Mouse (Mus musculus) limb, embryonic 14.5 days (tissue): ENCODE results near the gene Nhej1. TPM values are rescaled to one million over a fixed set of nuclear protein-coding genes. Genes with fewer than 3 reads are reported as not detected.

ENCODE experiments used
- ATAC-seq: fragments of 200-750 bp; cut with Nextera tagmentation; 2 replicates; pipeline ENCODE4 v1.8.0; 2017; ENCODE audit warnings: low read depth, moderate number of reproducible peaks, moderate TSS enrichment; ENCODE audit not compliant: low FRiP score
- DNase-seq: peaks from one replicate; pipeline ENCODE4 v3.0.0-alpha.2; 2015; ENCODE audit warnings: low spot score
- H3K27ac ChIP-seq: fragments of 300-500 bp; sonication (generic); replicated peaks from 2 replicates; pipeline ENCODE4 v1.5.1; 2014; ENCODE audit warnings: low read depth, mild to moderate bottlenecking, low read length, moderate library complexity, mixed read lengths
- H3K27me3 ChIP-seq: fragments of 300-500 bp; sonication (generic); 2 replicates; pipeline ENCODE4 v1.6.1; 2014; ENCODE audit warnings: low read length, mixed read lengths; ENCODE audit not compliant: control insufficient read depth, insufficient read depth
- H3K36me3 ChIP-seq: fragments of 300-500 bp; sonication (generic); 2 replicates; pipeline ENCODE4 v1.6.1; 2014; ENCODE audit warnings: mild to moderate bottlenecking, low read length, moderate library complexity, mixed read lengths; ENCODE audit not compliant: control insufficient read depth, insufficient read depth
- H3K4me1 ChIP-seq: fragments of 300-500 bp; sonication (generic); 2 replicates; pipeline ENCODE4 v1.6.1; 2014; ENCODE audit warnings: antibody characterized with exemption, low read length, mixed read lengths; ENCODE audit not compliant: control insufficient read depth, insufficient read depth
- H3K4me2 ChIP-seq: fragments of 300-500 bp; sonication (generic); replicated peaks from 2 replicates; pipeline ENCODE4 v1.6.1; 2014; ENCODE audit warnings: low read depth, mild to moderate bottlenecking, low read length, moderate library complexity; ENCODE audit not compliant: severe bottlenecking
- H3K4me3 ChIP-seq: fragments of 300-500 bp; sonication (generic); replicated peaks from 2 replicates; pipeline ENCODE4 v1.5.1; 2014; ENCODE audit warnings: low read length
- H3K9ac ChIP-seq: fragments of 300-500 bp; sonication (generic); 2 replicates; pipeline ENCODE4 v1.6.1; 2014; ENCODE audit warnings: mild to moderate bottlenecking, low read depth, low read length, moderate library complexity; ENCODE audit not compliant: severe bottlenecking
- H3K9me3 ChIP-seq: fragments of 300-500 bp; sonication (generic); 2 replicates; pipeline ENCODE4 v1.6.1; 2016; ENCODE audit warnings: low read length; ENCODE audit not compliant: control insufficient read depth
- POLR2A ChIP-seq: fragments of 200-500 bp; IDR thresholded peaks from 2 replicates; pipeline ENCODE4 v1.8.0; 2012; ENCODE audit warnings: inconsistent platforms, mild to moderate bottlenecking, moderate library complexity, borderline replicate concordance; ENCODE audit not compliant: insufficient read depth, insufficient read length; ENCODE audit errors: extremely low read depth
- WGBS: fragments of 180-500 bp; shearing (Covaris S2); extraction: QIAGEN DNeasy Blood & Tissue Kit; methylation state at CpG from one replicate; pipeline ENCODE4 v1.1.7; 2014; 5-methylcytosine and 5-hydroxymethylcytosine counted together
- polyA plus RNA-seq, 2 experiments: library from polyadenylated mRNA; depleted of rRNA in 1 of 2; stranded (reverse) in 1 of 2; unstranded in 1 of 2; fragments of >200 nt; fragmentation: Nextera tagmentation in 1 of 2; extraction: Ambion mirVana in 1 of 2; gene quantifications; 2 replicates each; pipeline versions ENCODE4 v1.2.1 to v1.2.3; 2012 to 2014

Gene Nhej1
- polyA plus RNA-seq, 2 experiments: 4.8 to 7.8 TPM

- no peak for TF ChIP-seq POLR2A
- DNase-seq (no peak), ATAC-seq (no peak)
- 88% methylated on average over 3 of the region's 3 CpGs for WGBS
- no peaks in the 10 kb centered on the region for H3K9me3 ChIP-seq
- no peak overlapping the region for H3K4me2 ChIP-seq
- H3K9ac ChIP-seq: no peak overlapping the region
- no peak overlapping the region for H3K4me3 ChIP-seq
- peaks cover 10% of the 10 kb centered on the region for H3K4me1 ChIP-seq
- H3K27me3 ChIP-seq: no peaks in the 10 kb centered on the region
- H3K27ac ChIP-seq: no peak overlapping the region
- peaks cover 51% of the 10 kb centered on the region for H3K36me3 ChIP-seq
Observed at GRCm38 (mm10) chr1:75145589-75145988, 20.6 kb upstream of the Nhej1 start.

GRCm38 (mm10) chr1:75142301-75143261 is 17.6 kb upstream of the Nhej1 start, which contains the start of the genes Cnppd1 and Retreg2:
Gene Cnppd1 (minus strand): TSS chr1:75142711.
Gene Retreg2 (plus strand): TSS chr1:75142778.
- H3K9ac ChIP-seq: peak within 1 kb of the TSS; percentile 90
- no peaks in the 10 kb centered on the region for H3K9me3 ChIP-seq
- peak within 1 kb of the TSS; percentile 91 for H3K4me3 ChIP-seq
- no peaks in the 10 kb centered on the region for H3K27me3 ChIP-seq
- peak; percentile 91 for ATAC-seq
- H3K36me3 ChIP-seq: peaks cover 60% of the 10 kb centered on the region
- TF ChIP-seq POLR2A: 0 out of 2 replicates have a peak, but pooled peaks have one; percentile 62
- DNase-seq: peak; percentile 97
- peak within 1 kb of the TSS; percentile 93 for H3K4me2 ChIP-seq
- peaks cover 12% of the 10 kb centered on the region for H3K4me1 ChIP-seq
- 2% methylated on average over 72 of the region's 91 CpGs for WGBS
- H3K27ac ChIP-seq: peak within 1 kb of the TSS; percentile 92

- H3K9me3 ChIP-seq: no peaks in the 10 kb centered on the region
- peaks cover 12% of the 10 kb centered on the region for H3K4me1 ChIP-seq
- H3K36me3 ChIP-seq: peaks cover 60% of the 10 kb centered on the region
- H3K27ac ChIP-seq: peak overlapping the region; percentile 92
- H3K9ac ChIP-seq: peak overlapping the region; percentile 90
- peak overlapping the region; percentile 93 for H3K4me2 ChIP-seq
- peak; percentile 16; the same call in 1 of the 2 replicates for ATAC-seq
- peak overlapping the region; percentile 91 for H3K4me3 ChIP-seq
- WGBS: under 1% methylated on average over 50 of the region's 53 CpGs
- peak; percentile 27 for DNase-seq
- TF ChIP-seq POLR2A: no peak
- H3K27me3 ChIP-seq: no peaks in the 10 kb centered on the region
Observed at GRCm38 (mm10) chr1:75141486-75142190, 16.6 kb upstream of the Nhej1 start.

GRCm38 (mm10) chr1:75140601-75141190 is 15.7 kb upstream of the Nhej1 start:
- Histone ChIP-seq H3K9ac (peak overlapping the region; percentile 90), H3K4me2 (peak overlapping the region; percentile 93), H3K36me3 (peaks cover 60% of the 10 kb centered on the region), H3K4me3 (peak overlapping the region; percentile 91), H3K4me1 (peaks cover 12% of the 10 kb centered on the region), H3K9me3 (no peaks in the 10 kb centered on the region), H3K27me3 (no peaks in the 10 kb centered on the region), H3K27ac (0 out of 2 replicates have a peak overlapping the region, but pooled peaks have one; percentile 92)
- TF ChIP-seq POLR2A: no peak
- ATAC-seq: no peak
- 65% methylated on average over 4 of the region's 4 CpGs for WGBS
- no peak for DNase-seq

- Histone ChIP-seq H3K4me2 (no peak overlapping the region), H3K9ac (no peak overlapping the region), H3K27me3 (no peaks in the 10 kb centered on the region), H3K4me3 (no peak overlapping the region), H3K36me3 (peaks cover 48% of the 10 kb centered on the region), H3K27ac (no peak overlapping the region), H3K9me3 (no peaks in the 10 kb centered on the region), H3K4me1 (peaks cover 7% of the 10 kb centered on the region)
- TF ChIP-seq POLR2A: no peak
- WGBS: 97% methylated on average over 2 of the region's 2 CpGs
- no peak for ATAC-seq
- no peak for DNase-seq
Observed at GRCm38 (mm10) chr1:75138448-75138847, 13.4 kb upstream of the Nhej1 start.
